Mouse (Mus musculus) ovary, postnatal 14 days (tissue): Measurements from ENCODE around the gene Necab2.

ENCODE experiments used
- DNase-seq: peaks from one replicate; pipeline ENCODE4 v3.0.0; 2022; ENCODE audit warnings: low spot score

Gene Necab2

GRCm38 (mm10) chr8:119452919-119453318 is 6.4 kb downstream of the Necab2 start:
- DNase-seq: no peak

DNA sequence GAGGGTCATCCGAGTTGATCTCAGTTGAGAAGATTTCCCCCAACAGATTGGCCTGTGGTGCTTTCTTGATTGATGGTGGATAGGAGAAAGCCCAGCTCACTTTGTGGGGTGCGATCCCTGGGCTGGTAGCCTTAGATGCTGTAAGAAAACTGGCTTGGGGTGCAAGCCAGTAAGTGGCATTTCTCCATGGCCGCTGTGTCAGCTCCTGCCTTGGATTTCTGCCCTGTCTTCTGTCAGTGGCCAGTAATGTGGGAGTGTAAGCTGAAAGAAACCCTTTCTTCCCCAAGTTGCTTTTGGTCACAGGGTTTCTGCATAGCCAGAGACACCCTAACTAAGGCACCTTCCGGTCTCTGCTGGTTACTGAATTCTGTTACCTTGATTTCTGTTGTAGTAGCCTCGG is 9.5 kb downstream of the Necab2 start:
- DNase-seq: no peak

GRCm38 (mm10) chr8:119459724-119460123 is 13.2 kb downstream of the Necab2 start:
- no peak for DNase-seq

DNA sequence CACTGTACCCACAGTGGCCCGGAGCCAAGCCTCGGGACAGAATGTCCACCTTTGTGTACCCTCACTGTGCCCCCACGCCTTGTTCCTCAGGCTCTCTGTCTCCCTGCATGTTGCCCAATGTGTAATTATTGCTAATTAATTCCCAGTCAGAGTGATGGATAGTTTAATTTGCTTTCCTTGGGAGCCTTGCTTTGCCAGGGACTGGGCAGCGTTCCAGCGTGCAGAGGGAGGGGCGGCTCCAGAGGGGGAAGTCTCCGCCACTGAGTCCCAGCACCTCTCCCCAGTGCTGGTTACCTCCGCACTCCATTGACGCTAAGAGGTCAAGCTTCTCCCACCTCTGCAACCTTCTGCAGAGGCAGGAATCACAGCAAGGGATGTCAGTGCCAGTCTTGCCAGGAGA is 14.8 kb downstream of the Necab2 start:
- DNase-seq: no peak

- DNase-seq: no peak
Measured at GRCm38 (mm10) chr8:119463709-119464108, 17.2 kb downstream of the Necab2 start.

DNA sequence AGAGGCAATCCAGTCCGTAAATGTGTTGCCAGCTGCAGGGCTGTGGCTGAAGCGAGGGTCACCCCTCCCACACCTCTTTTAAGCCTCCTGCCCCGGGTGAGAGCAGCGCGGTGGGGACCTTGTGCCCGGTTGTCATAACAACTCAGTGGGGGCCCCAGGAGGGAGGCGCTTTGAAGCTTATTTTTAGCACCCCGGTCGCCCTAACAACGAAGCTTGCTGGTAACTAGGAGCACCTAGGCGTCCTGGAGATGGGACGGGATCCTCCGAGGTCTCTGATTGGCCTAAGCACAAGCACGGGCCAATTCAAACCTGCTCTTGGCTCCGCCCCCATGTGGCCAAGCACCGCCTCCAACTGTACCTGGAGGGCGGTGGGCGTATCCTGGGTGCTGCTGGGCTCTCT is 19.6 kb downstream of the Necab2 start:
- DNase-seq: no peak

DNA sequence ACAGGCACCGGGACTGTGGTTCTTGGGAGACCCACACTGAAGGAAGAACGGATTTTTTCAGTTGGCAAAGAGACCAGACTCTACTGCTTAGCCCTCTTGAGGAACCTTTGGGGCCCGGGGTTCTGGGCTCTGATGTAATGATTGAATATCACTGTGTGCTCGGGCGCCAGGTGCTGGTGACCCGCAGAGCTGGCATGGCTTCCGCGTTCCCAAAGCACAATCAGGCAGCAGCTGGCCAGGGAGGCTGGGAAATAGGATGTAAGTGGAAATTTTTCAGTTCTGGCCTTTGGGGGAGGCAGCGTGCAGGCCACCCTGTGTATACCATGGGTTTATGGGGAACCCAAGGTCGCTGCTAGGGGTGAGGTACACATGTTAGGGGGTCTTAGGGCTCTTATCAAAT is 20.3 kb downstream of the Necab2 start:
- DNase-seq: no peak

DNA sequence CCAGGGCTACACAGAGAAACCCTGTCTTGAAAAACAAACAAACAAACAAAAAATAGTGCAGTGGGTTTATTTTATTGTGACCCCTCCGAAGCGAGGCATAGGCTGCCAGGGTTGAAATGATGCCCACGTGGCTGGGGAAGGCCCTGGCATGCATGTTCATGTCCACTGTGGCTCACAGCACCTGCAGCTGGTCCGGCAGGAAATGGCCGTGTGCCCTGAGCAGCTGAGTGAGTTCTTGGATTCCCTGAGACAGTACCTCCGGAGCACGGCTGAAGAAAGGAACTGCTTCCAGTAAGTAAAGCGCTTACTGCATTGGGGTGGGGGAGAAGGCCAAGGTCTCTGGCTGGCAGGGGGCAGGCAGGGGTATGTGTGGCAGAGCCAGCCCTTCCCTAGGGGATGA is 21.6 kb downstream of the Necab2 start:
- no peak for DNase-seq

DNA sequence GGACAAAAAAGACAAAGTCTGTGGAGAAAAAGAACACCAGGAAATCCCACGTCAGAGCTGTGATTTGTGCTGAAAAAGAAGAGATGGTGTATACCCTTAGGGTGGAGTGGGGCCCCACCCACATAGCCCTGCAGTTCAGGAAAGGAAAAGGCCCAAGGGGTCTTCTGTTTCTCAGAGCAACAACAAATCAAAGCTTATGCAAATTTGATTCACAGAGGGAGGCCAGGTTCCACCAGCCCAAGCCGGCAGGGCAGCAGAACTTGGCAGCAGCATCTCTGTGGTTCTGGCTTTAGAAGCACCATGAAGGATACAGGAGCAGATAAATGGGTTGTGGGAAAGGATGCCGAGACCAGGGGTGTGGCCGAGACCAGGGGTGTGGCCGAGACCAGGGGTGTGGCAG is 32.2 kb downstream of the Necab2 start:
- DNase-seq: no peak

DNA sequence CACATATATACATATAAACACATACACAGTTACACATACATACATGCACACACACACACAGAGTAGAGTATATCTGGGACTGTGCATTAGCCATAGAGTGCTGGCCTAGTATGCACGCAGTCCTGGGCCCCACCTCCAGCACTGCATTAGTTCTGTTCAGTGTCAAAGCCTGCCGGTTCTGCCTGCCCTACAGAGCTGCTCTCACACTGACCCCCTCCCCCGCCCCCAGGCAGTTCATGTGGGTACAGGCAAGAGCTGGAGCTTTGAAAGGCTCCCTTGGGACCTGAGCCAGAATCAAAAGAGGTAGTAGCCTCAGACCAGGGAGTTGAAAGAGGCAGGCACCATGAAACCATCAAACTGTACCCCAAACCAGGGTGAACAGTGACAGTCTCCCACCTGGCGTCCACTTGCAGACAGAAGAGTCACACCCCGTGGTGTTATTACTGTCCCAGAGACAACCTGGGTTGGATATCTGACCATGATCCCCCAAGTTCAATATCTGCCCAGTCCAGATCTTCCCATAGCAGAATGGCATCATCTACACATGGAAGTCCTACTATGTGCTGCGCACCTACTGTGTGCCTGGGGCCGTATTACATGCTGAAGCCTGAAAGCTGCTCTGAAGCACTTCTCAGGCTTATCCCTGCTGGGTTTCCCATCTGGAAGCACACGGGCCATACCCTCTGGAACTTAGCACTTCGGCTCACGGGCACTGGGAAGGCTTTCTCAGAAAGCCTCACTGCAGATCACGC is 37.8 kb downstream of the Necab2 start:
- no peak for DNase-seq

DNA sequence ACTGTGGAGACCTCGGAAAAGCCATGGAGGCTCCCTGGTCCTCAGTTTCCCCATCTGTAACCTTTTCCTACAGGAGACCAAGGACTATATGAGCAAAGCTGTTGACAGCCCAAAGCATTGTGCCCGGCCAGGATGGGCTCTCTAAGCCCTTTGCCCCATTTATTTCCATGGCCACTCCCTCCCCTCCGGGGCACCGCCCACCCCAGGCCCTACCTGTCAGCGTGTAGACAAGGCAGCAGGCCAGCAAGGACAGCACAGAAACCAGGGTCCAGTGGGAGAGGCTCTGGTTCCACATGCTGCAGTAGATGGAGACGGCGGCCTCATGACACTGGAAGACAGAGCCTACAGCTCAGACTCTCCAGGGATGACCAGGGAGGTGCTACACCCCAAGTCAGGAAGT is 40.6 kb downstream of the Necab2 start:
- DNase-seq: no peak

- peak; percentile 35 for DNase-seq
Measured at GRCm38 (mm10) chr8:119496848-119497247, 50.3 kb downstream of the Necab2 start.

GRCm38 (mm10) chr8:119499836-119500235 is 53.3 kb downstream of the Necab2 start:
- no peak for DNase-seq

- DNase-seq: no peak
Measured at GRCm38 (mm10) chr8:119501598-119501997, 55.1 kb downstream of the Necab2 start, which contains the start of gene Slc38a8. Gene Slc38a8, minus strand, starts transcription at chr8:119501698.

DNA sequence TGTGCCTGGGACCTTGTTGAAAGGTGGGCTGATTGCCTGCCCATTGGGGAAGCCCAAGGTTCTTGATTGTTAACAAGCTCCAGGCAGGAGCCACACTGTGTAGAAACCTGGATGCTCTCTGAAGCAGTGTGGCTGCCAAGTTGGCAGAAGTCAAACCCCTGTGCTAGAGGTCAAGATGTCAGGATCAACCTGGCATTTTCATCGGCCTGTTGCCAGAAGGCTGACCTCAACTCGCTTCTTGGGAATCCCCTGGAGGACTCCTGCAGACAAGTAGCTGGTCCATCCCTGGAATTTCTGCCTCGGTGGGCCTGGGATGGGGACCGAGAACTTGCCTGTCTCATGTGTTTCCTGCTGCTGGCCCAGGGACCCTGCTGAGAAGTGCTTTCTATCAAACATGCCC is 55.6 kb downstream of the Necab2 start:
- no peak for DNase-seq

DNA sequence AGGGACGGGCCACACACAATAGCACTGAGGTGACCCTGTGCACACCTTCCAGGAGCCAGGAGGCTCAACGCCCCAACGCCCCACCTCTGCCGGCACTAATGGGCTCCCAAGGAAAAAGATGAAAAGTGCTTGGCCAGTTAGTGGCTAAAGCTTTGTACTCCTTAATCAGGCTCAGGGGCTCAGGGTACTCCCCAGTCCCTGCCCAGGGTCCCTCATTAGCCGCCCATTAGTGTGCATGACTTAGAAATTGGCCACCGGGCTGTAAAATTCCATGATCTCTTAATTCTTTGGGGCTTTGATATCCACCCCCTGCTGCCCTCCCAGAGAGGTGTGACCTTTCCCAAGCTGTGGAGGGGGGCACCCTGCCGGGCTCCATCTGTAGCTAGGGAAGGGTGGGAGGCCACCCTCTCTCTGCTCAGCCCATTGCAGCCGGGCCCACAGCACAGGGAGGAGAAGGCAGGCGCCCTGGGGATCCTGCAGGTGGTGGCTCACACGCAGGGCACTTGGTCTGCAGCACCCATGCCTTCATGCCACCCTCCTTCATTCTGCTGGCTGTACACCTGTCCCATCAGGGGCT is 56.8 kb downstream of the Necab2 start:
- DNase-seq: no peak

DNA sequence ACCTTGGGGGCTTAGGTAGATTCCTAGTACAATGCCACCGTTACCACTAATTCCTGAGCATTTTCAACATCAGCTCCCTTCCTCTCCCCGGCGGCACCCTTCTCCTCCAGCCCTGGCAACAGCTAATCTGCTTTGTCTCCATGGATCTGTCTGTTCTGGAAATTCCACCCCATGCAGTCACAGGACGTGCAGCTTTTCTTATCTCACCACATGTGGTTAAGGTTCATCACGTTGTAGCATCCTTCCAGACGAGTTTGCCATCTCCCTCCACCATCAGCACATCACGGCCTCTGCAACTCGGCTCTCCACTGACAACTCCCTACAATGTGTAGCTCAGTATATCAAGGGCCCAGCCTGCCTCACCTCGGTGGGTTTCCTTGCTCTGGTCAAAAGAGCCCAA is 59.0 kb downstream of the Necab2 start:
- no peak for DNase-seq

DNA sequence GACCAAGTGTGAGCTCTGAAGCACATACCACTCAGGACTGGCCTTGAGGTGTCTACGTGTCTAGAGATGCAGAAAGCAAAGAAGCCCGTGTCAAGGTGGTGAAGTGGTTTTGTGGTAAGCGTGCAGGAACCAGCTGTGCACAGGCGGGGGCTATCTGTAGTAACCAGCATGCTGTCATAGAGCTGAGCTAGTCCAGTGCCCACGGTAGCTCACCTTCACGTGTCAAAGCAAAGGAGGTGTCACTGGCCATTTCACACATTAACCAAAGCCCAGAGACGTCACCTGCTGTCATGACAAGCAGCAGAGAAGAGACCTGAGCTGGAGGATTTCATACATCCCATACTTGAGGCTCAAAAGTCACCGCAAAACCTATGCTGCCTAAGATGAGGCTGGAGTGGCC is 59.6 kb downstream of the Necab2 start:
- DNase-seq: no peak

DNA sequence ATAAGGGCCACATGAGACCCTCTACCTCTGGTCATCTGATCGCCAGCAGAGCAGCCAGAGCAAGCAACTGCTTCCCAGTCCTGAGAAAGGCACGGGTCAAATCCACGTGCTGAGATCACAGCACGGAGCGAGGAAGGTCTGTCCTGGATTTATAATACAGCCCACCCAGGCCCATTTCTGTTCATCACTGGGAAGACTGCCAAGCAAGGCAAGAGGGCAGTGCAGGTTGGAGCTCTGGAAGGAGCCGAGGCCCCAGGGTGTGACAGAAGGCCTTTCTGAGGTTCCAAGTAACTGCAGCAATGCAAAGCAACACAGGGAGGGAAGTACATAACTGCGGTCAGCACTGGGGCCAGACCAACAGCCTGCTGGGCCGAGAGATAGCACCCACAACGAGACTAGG is 64.0 kb downstream of the Necab2 start:
- DNase-seq: no peak

DNA sequence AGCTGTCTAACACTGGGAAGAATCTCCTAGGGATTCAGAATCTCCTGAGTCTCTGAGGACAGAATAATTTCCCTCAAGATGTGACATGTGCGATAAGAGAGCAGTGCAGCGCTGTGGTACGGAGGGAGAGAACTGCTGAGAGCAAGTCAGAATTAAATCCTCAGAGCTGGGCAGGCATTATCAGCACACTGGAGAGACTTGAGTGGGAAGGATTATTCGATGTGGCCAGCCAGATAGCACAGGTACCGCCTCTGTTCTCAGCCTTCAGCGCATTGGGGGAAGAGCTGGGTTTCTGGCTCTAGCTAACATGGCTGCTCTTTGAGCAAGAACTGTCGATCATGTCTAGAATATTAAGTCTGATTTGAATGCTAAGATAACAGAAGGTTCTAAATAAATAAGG is 65.2 kb downstream of the Necab2 start:
- DNase-seq: no peak

- DNase-seq: no peak
Measured at GRCm38 (mm10) chr8:119513405-119513804, 66.9 kb downstream of the Necab2 start.

GRCm38 (mm10) chr8:119514940-119515339 is 68.4 kb downstream of the Necab2 start:
- DNase-seq: no peak

DNA sequence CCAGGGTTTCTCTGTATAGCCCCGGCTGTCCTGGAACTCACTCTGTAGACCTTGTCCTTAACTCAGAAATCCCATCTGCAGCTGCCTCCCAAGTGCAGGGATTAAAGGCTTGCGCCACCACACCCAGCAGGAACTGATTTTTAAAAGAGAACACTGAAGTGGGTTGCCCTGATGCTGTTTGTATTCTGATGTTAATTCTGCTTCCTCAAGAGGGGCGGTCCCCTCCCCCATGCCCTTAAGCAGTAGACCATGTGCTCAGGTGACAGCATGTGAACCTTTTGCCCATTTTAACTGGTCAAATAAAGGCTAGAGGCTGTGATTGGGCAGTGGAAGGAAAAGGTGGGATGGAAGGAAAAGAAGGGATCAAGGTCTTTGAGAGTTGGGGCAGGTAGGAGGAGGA is 69.2 kb downstream of the Necab2 start:
- no peak for DNase-seq

DNA sequence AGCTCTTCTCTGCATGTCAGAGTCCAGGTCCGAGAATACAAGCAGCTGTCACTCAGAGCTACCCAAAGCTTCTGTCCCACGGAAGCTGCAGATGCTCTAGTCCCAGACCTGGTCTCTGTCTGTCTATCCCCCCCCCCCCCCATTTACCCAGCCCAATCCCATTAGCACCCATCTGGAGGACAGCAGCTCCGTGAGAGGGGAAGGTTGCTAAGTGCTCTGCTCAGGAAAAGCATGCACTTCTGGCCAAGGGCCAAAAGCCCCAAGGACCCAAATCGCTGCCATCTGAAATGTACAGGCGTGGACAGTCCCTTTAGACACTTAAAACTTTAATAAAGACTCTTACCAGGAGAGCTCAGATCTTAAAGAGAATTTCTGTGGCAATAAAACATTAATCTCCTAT is 70.2 kb downstream of the Necab2 start:
- DNase-seq: no peak
